Mouse (Mus musculus) bone marrow macrophage, adult 2 months (primary cell): ENCODE data around the gene Ston2.

Experiments used
- CTCF ChIP-seq: IDR thresholded peaks from 2 replicates; pipeline ENCODE4 v1.5.1; 2012; ENCODE audit warnings: low read depth, mild to moderate bottlenecking, low read length, moderate library complexity
- POLR2A ChIP-seq: IDR thresholded peaks from 2 replicates; pipeline ENCODE4 v1.6.1; 2012; ENCODE audit warnings: mild to moderate bottlenecking, low read depth, low read length, borderline replicate concordance

DNA sequence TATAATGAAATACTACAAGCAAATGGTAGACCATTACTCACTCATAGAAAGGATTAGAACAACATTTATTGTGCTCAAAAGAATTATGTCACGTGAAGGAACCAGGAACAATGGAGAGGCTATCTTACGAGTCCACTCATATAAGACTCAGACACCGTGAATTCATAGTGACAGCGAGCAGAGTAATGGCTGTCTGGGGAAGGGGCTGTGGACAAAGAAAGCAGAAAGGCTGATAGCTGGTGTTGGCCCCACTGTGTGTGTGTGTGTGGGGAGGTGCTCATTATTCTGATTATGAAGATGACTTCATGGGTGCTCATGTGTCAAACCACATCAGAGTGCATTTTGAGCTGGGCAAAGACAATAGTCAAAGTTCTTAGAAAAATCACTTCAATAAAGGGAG, 92.4 kb downstream of the Ston2 start:
- no peak for TF ChIP-seq CTCF
- no peak for TF ChIP-seq POLR2A
